Mouse (Mus musculus) embryonic facial prominence, embryonic 11.5 days (tissue): ENCODE data around the gene Tdp1. TPM values are rescaled to one million over a fixed set of nuclear protein-coding genes. Genes with fewer than 3 reads are reported as not detected.

ENCODE experiments used
- ATAC-seq: fragments of 200-750 bp; cut with Nextera tagmentation; replicated peaks from 2 replicates; pipeline ENCODE4 v1.8.0; 2017; ENCODE audit warnings: low read depth; ENCODE audit not compliant: insufficient number of reproducible peaks, low FRiP score, low TSS enrichment
- DNase-seq: peaks from one replicate; pipeline ENCODE4 v3.0.0-alpha.2; 2015; ENCODE audit warnings: low spot score
- H3K27ac ChIP-seq: fragments of 300-500 bp; sonication (generic); replicated peaks from 2 replicates; pipeline ENCODE4 v1.5.1; 2014; ENCODE audit warnings: mild to moderate bottlenecking, low read depth, low read length, control low read depth
- H3K27me3 ChIP-seq: fragments of 300-500 bp; sonication (generic); 2 replicates; pipeline ENCODE4 v1.6.1; 2014; ENCODE audit warnings: mild to moderate bottlenecking, low read length, moderate library complexity, mixed read lengths; ENCODE audit not compliant: control insufficient read depth, insufficient read depth
- H3K36me3 ChIP-seq: fragments of 300-500 bp; sonication (generic); replicated peaks from 2 replicates; pipeline ENCODE4 v1.6.1; 2014; ENCODE audit warnings: low read depth, mild to moderate bottlenecking, low read length, moderate library complexity, mixed read lengths; ENCODE audit not compliant: control insufficient read depth, insufficient read depth
- H3K4me1 ChIP-seq: fragments of 300-500 bp; sonication (generic); 2 replicates; pipeline ENCODE4 v1.6.1; 2014; ENCODE audit warnings: low read length, mixed read lengths; ENCODE audit not compliant: control insufficient read depth, insufficient read depth
- H3K4me2 ChIP-seq: fragments of 300-500 bp; sonication (generic); 2 replicates; pipeline ENCODE4 v1.6.1; 2014; ENCODE audit warnings: low read depth, mild to moderate bottlenecking, control low read depth, low read length, moderate library complexity
- H3K4me3 ChIP-seq: fragments of 300-500 bp; sonication (generic); 2 replicates; pipeline ENCODE4 v1.5.1; 2014; ENCODE audit warnings: low read depth, low read length, control low read depth
- H3K9ac ChIP-seq: fragments of 300-500 bp; sonication (generic); replicated peaks from 2 replicates; pipeline ENCODE4 v1.6.1; 2014; ENCODE audit warnings: mild to moderate bottlenecking, control low read depth, low read length
- H3K9me3 ChIP-seq: fragments of 300-500 bp; sonication (generic); replicated peaks from 2 replicates; pipeline ENCODE4 v1.6.1; 2016; ENCODE audit warnings: mild to moderate bottlenecking, low read length, inconsistent platforms, mixed read lengths; ENCODE audit not compliant: control insufficient read depth
- WGBS: fragments of 180-500 bp; shearing (Covaris S2); extraction: QIAGEN DNeasy Blood & Tissue Kit; methylation state at CpG from one replicate; pipeline ENCODE4 v1.1.7; 2014; 5-methylcytosine and 5-hydroxymethylcytosine counted together
- polyA plus RNA-seq: library from polyadenylated mRNA; unstranded; fragments of >200 nt; fragmentation: Nextera tagmentation; extraction: Ambion mirVana; gene quantifications from 2 replicates; pipeline ENCODE4 v1.2.1, GENCODE M21; 2014

Gene Tdp1
- polyA plus RNA-seq, 1 experiment from 2014 or later, result 83.1 TPM

- Histone ChIP-seq H3K27ac (no peak overlapping the region), H3K4me1 (no peaks in the 10 kb centered on the region), H3K36me3 (no peaks in the 10 kb centered on the region), H3K27me3 (peaks cover 4% of the 10 kb centered on the region; the same call in 1 of the 2 replicates), H3K9me3 (no peaks in the 10 kb centered on the region), H3K4me2 (no peak overlapping the region), H3K9ac (no peak overlapping the region), H3K4me3 (no peak overlapping the region)
- 66% methylated on average over 1 of the region's 1 CpGs for WGBS
- ATAC-seq, result no peak
- DNase-seq, result no peak
Measured at GRCm38 (mm10) chr12:99973659-99974058, 89.3 kb downstream of the Tdp1 start.

- no peak overlapping the region for H3K4me2 ChIP-seq
- no peak overlapping the region for H3K4me3 ChIP-seq
- no peaks in the 10 kb centered on the region for H3K9me3 ChIP-seq
- H3K27ac ChIP-seq, result no peak overlapping the region
- H3K27me3 ChIP-seq, result no peaks in the 10 kb centered on the region
- 81% methylated on average over 4 of the region's 4 CpGs for WGBS
- DNase-seq (no peak), ATAC-seq (no peak)
- H3K36me3 ChIP-seq, result no peaks in the 10 kb centered on the region
- no peaks in the 10 kb centered on the region for H3K4me1 ChIP-seq
- no peak overlapping the region for H3K9ac ChIP-seq
Measured at GRCm38 (mm10) chr12:99979541-99979940, 95.2 kb downstream of the Tdp1 start.

- 95% methylated on average over 5 of the region's 5 CpGs for WGBS
- ATAC-seq, result no peak
- H3K27ac ChIP-seq, result no peak overlapping the region
Measured at GRCm38 (mm10) chr12:99986797-99987196, 102.5 kb downstream of the Tdp1 start.

GRCm38 (mm10) chr12:99988144-99988543 is 103.8 kb downstream of the Tdp1 start:
- Histone ChIP-seq H3K36me3 (no peaks in the 10 kb centered on the region), H3K27ac (no peak overlapping the region), H3K9ac (no peak overlapping the region), H3K9me3 (no peaks in the 10 kb centered on the region), H3K4me1 (no peaks in the 10 kb centered on the region), H3K4me2 (no peak overlapping the region), H3K4me3 (no peak overlapping the region), H3K27me3 (no peaks in the 10 kb centered on the region)
- DNase-seq, result no peak
- WGBS, result 86% methylated on average over 2 of the region's 2 CpGs
- ATAC-seq, result no peak

More at GRCm38 (mm10) chr12:99986797-99987196, 102.5 kb downstream of the Tdp1 start:
- Histone ChIP-seq H3K27me3 (no peaks in the 10 kb centered on the region), H3K36me3 (no peaks in the 10 kb centered on the region), H3K9me3 (no peaks in the 10 kb centered on the region), H3K4me3 (no peak overlapping the region), H3K4me1 (no peaks in the 10 kb centered on the region), H3K9ac (no peak overlapping the region), H3K4me2 (no peak overlapping the region)
- DNase-seq, result no peak

- no peak overlapping the region for H3K4me3 ChIP-seq
- no peak overlapping the region for H3K27ac ChIP-seq
- ATAC-seq (no peak), DNase-seq (no peak)
- 89% methylated on average over 11 of the region's 11 CpGs for WGBS
- H3K9me3 ChIP-seq, result no peaks in the 10 kb centered on the region
- no peaks in the 10 kb centered on the region for H3K27me3 ChIP-seq
- H3K4me2 ChIP-seq, result no peak overlapping the region
- H3K36me3 ChIP-seq, result no peaks in the 10 kb centered on the region
- H3K9ac ChIP-seq, result no peak overlapping the region
- no peaks in the 10 kb centered on the region for H3K4me1 ChIP-seq
Measured at GRCm38 (mm10) chr12:99992362-99992862, 108.1 kb downstream of the Tdp1 start.

- H3K27ac ChIP-seq, result no peak overlapping the region
- 78% methylated on average over 10 of the region's 10 CpGs for WGBS
- H3K4me1 ChIP-seq, result no peaks in the 10 kb centered on the region
- H3K9me3 ChIP-seq, result no peaks in the 10 kb centered on the region
- no peak overlapping the region for H3K4me2 ChIP-seq
- no peaks in the 10 kb centered on the region for H3K36me3 ChIP-seq
- no peak overlapping the region for H3K9ac ChIP-seq
- H3K4me3 ChIP-seq, result no peak overlapping the region
- H3K27me3 ChIP-seq, result no peaks in the 10 kb centered on the region
- ATAC-seq (no peak), DNase-seq (no peak)
Measured at GRCm38 (mm10) chr12:99993146-99993890, 109.0 kb downstream of the Tdp1 start.

- Histone ChIP-seq H3K9ac (no peak overlapping the region), H3K4me2 (no peak overlapping the region), H3K9me3 (no peaks in the 10 kb centered on the region), H3K27me3 (no peaks in the 10 kb centered on the region), H3K27ac (no peak overlapping the region), H3K4me1 (no peaks in the 10 kb centered on the region), H3K36me3 (no peaks in the 10 kb centered on the region), H3K4me3 (no peak overlapping the region)
- ATAC-seq, result no peak
- 91% methylated on average over 5 of the region's 5 CpGs for WGBS
- DNase-seq, result no peak
Measured at GRCm38 (mm10) chr12:99995951-99996350, 111.6 kb downstream of the Tdp1 start.

GRCm38 (mm10) chr12:99999726-100000125 is 115.4 kb downstream of the Tdp1 start:
- H3K4me1 ChIP-seq, result no peaks in the 10 kb centered on the region
- 82% methylated on average over 5 of the region's 5 CpGs for WGBS
- H3K27ac ChIP-seq, result no peak overlapping the region
- ATAC-seq (no peak), DNase-seq (no peak)
- H3K27me3 ChIP-seq, result no peaks in the 10 kb centered on the region
- no peak overlapping the region for H3K4me3 ChIP-seq
- no peaks in the 10 kb centered on the region for H3K36me3 ChIP-seq
- H3K4me2 ChIP-seq, result no peak overlapping the region
- H3K9ac ChIP-seq, result no peak overlapping the region
- no peaks in the 10 kb centered on the region for H3K9me3 ChIP-seq
